Mouse (Mus musculus): Measurements from ENCODE around the gene Nav2. TPM values are rescaled to one million over a fixed set of nuclear protein-coding genes. Genes with fewer than 3 reads are reported as not detected.

Nav2 gene
- polyA plus RNA-seq, 1 experiment from 2014 or later = 23.0 TPM

- H3K4me1 ChIP-seq = no peaks in the 10 kb centered on the region
- no peaks in the 10 kb centered on the region for H3K27me3 ChIP-seq
- no peaks in the 10 kb centered on the region for H3K9me3 ChIP-seq
- WGBS = 87% methylated on average over 3 of the region's 3 CpGs
- no peak for ATAC-seq (ENCODE audit: low FRiP score, low read depth)
- H3K4me3 ChIP-seq = no peak overlapping the region
- H3K9ac ChIP-seq (replicated peaks) = no peak overlapping the region
- H3K36me3 ChIP-seq = peaks cover 46% of the 10 kb centered on the region
- H3K4me2 ChIP-seq (replicated peaks) = no peak overlapping the region
- no peak overlapping the region for H3K27ac ChIP-seq (replicated peaks)
Measured at GRCm38 (mm10) chr7:49599950-49600349, 691.4 kb downstream of the Nav2 start.

- no peak for ATAC-seq (ENCODE audit: low FRiP score, low read depth)
Measured at GRCm38 (mm10) chr7:49601191-49601975, 692.9 kb downstream of the Nav2 start.

GRCm38 (mm10) chr7:49604244-49604643 is 695.7 kb downstream of the Nav2 start:
- 93% methylated on average over 14 of the region's 14 CpGs for WGBS
- H3K36me3 ChIP-seq = peaks cover 31% of the 10 kb centered on the region
- no peak for ATAC-seq (ENCODE audit: low FRiP score, low read depth)

More at GRCm38 (mm10) chr7:49601191-49601975, 692.9 kb downstream of the Nav2 start:
- Histone ChIP-seq H3K4me2 (replicated peaks) (no peak overlapping the region), H3K27ac (replicated peaks) (no peak overlapping the region), H3K9me3 (no peaks in the 10 kb centered on the region), H3K27me3 (no peaks in the 10 kb centered on the region; the same call in 1 of the 2 replicates), H3K4me1 (no peaks in the 10 kb centered on the region), H3K4me3 (no peak overlapping the region), H3K9ac (replicated peaks) (no peak overlapping the region), H3K36me3 (peaks cover 45% of the 10 kb centered on the region)
- WGBS = 61% methylated on average over 13 of the region's 13 CpGs

DNA sequence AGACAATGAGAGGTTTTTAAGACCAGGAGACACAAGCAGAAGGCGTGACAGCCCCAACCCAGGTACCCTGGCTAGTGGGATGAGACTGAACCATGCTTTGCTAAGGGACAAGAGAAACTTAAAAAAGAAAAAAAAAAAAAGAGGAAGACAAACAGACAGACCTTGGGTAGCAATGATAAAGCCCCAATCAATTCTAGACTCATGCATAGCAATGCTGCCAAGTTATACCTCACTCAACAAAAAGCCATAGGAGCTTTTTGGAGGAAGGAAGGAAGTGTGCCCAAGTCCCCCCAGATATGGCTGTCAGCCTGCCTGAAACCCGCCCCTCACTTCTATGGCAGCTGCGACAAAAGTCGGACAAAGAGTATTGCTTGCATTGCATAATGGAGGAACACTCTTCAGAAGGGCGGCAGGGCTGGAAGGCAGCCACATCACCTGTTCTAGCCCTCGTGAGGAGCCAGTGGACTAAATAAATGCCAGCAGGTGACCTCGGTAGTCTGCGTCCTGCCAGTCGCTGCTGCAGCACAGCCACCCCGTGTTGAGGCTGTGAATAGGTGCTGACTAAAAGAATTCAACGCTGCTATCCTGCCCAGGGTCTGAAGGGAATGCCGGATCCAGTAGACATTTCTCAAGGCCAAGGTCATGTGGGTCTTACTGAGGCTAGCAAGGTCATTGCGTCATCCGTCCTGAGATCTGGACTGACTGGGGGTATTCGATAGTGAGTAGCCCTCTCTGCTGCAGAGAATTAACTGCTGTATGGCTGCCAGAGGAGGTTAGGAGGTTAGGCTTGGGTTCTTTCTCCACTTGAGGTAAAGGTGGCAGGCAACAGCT is 696.7 kb downstream of the Nav2 start:
- H3K9ac ChIP-seq (replicated peaks) = no peak overlapping the region
- H3K4me3 ChIP-seq = no peak overlapping the region
- no peak overlapping the region for H3K27ac ChIP-seq (replicated peaks)
- H3K9me3 ChIP-seq = no peaks in the 10 kb centered on the region
- H3K27me3 ChIP-seq = no peaks in the 10 kb centered on the region; the same call in 1 of the 2 replicates
- 93% methylated on average over 15 of the region's 15 CpGs for WGBS
- no peak overlapping the region for H3K4me2 ChIP-seq (replicated peaks)
- ATAC-seq (ENCODE audit: low FRiP score, low read depth) = no peak
- H3K36me3 ChIP-seq = peaks cover 22% of the 10 kb centered on the region
- no peaks in the 10 kb centered on the region for H3K4me1 ChIP-seq

More at GRCm38 (mm10) chr7:49604244-49604643, 695.7 kb downstream of the Nav2 start:
- Histone ChIP-seq H3K9me3 (no peaks in the 10 kb centered on the region), H3K9ac (replicated peaks) (no peak overlapping the region), H3K4me2 (replicated peaks) (no peak overlapping the region), H3K4me3 (no peak overlapping the region), H3K27me3 (no peaks in the 10 kb centered on the region; the same call in 1 of the 2 replicates), H3K27ac (replicated peaks) (no peak overlapping the region), H3K4me1 (no peaks in the 10 kb centered on the region)

DNA sequence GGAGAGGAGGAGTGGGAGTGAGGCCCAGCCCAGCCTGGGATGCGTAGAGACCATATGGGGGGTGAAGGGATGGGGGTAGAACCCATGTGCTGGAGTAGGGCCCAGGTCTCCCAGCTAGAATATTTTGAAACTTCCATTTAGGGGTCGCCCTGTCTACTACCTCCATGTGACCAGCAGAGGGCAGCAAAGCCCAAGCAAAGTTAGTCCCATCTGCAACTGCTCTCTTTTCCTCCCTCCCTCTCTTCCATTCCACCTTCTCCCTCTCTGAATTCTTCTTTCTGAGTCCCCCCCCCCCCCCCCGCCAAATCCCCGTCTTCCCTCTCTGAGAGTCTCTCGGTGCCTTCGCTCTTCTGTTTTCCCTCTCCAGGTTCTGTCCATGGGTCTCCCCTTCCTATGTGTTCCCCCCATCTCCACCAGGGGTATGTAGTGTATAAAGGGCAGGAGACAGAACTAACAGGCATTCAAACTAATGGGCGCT is 707.8 kb downstream of the Nav2 start:
- H3K36me3 ChIP-seq = no peaks in the 10 kb centered on the region
- H3K4me2 ChIP-seq (replicated peaks) = peak overlapping the region; percentile 38
- H3K4me1 ChIP-seq = no peaks in the 10 kb centered on the region
- peaks cover 75% of the 10 kb centered on the region for H3K27me3 ChIP-seq
- H3K9ac ChIP-seq (replicated peaks) = no peak overlapping the region
- ATAC-seq (ENCODE audit: low FRiP score, low read depth) = peak; percentile 79
- 7% methylated on average over 6 of the region's 7 CpGs for WGBS
- H3K4me3 ChIP-seq = no peak overlapping the region
- H3K9me3 ChIP-seq = no peaks in the 10 kb centered on the region
- no peak overlapping the region for H3K27ac ChIP-seq (replicated peaks)

- Histone ChIP-seq H3K4me2 (replicated peaks) (no peak overlapping the region), H3K9me3 (no peaks in the 10 kb centered on the region), H3K36me3 (no peaks in the 10 kb centered on the region), H3K27ac (replicated peaks) (no peak overlapping the region), H3K9ac (replicated peaks) (no peak overlapping the region), H3K4me1 (no peaks in the 10 kb centered on the region), H3K27me3 (peaks cover 81% of the 10 kb centered on the region), H3K4me3 (no peak overlapping the region)
- WGBS = 79% methylated on average over 4 of the region's 4 CpGs
- ATAC-seq (ENCODE audit: low FRiP score, low read depth) = 0 out of 2 replicates have a peak, but pooled peaks have one; percentile 44
Measured at GRCm38 (mm10) chr7:49617087-49617486, 708.6 kb downstream of the Nav2 start.

- H3K27me3 ChIP-seq = peaks cover 88% of the 10 kb centered on the region
- no peak overlapping the region for H3K4me2 ChIP-seq (replicated peaks)
- 95% methylated on average over 1 of the region's 1 CpGs for WGBS
- no peaks in the 10 kb centered on the region for H3K9me3 ChIP-seq
- ATAC-seq (ENCODE audit: low FRiP score, low read depth) = no peak
- no peak overlapping the region for H3K4me3 ChIP-seq
- H3K27ac ChIP-seq (replicated peaks) = no peak overlapping the region
- no peaks in the 10 kb centered on the region for H3K36me3 ChIP-seq
- no peaks in the 10 kb centered on the region for H3K4me1 ChIP-seq
- no peak overlapping the region for H3K9ac ChIP-seq (replicated peaks)
Measured at GRCm38 (mm10) chr7:49620160-49620559, 711.6 kb downstream of the Nav2 start.

- ATAC-seq (ENCODE audit: low FRiP score, low read depth) = no peak
- Histone ChIP-seq H3K4me2 (replicated peaks) (peak overlapping the region; percentile 56), H3K27me3 (peaks cover 85% of the 10 kb centered on the region), H3K27ac (replicated peaks) (no peak overlapping the region; the same call in 1 of the 2 replicates), H3K4me1 (peaks cover 39% of the 10 kb centered on the region), H3K4me3 (peak overlapping the region; percentile 52), H3K9me3 (no peaks in the 10 kb centered on the region), H3K9ac (replicated peaks) (peak overlapping the region; percentile 52; the same call in 1 of the 2 replicates), H3K36me3 (peaks cover 10% of the 10 kb centered on the region)
- 28% methylated on average over 9 of the region's 9 CpGs for whole genome bisulfite sequencing
Measured at GRCm38 (mm10) chr7:49631885-49632284, 723.4 kb downstream of the Nav2 start.

- peak overlapping the region; percentile 52; the same call in 1 of the 2 replicates for H3K9ac ChIP-seq (replicated peaks)
- peak overlapping the region; percentile 52 for H3K4me3 ChIP-seq
- H3K27me3 ChIP-seq = peaks cover 84% of the 10 kb centered on the region
- ATAC-seq (ENCODE audit: low FRiP score, low read depth) = no peak
- peak overlapping the region; percentile 67 for H3K27ac ChIP-seq (replicated peaks)
- peaks cover 10% of the 10 kb centered on the region for H3K36me3 ChIP-seq
- 14% methylated on average over 24 of the region's 24 CpGs for WGBS
- peaks cover 44% of the 10 kb centered on the region for H3K4me1 ChIP-seq
- H3K4me2 ChIP-seq (replicated peaks) = peak overlapping the region; percentile 56
- no peaks in the 10 kb centered on the region for H3K9me3 ChIP-seq
Measured at GRCm38 (mm10) chr7:49632391-49632790, 723.9 kb downstream of the Nav2 start.

GRCm38 (mm10) chr7:49633375-49633956 is 725.0 kb downstream of the Nav2 start:
- Histone ChIP-seq H3K36me3 (peaks cover 10% of the 10 kb centered on the region), H3K9ac (replicated peaks) (peak overlapping the region; percentile 52), H3K4me2 (replicated peaks) (peak overlapping the region; percentile 56), H3K4me3 (peak overlapping the region; percentile 52), H3K27ac (replicated peaks) (peak overlapping the region; percentile 67), H3K9me3 (no peaks in the 10 kb centered on the region), H3K27me3 (peaks cover 82% of the 10 kb centered on the region), H3K4me1 (peaks cover 53% of the 10 kb centered on the region)
- no peak for ATAC-seq (ENCODE audit: low FRiP score, low read depth)
- WGBS = under 1% methylated on average over 33 of the region's 33 CpGs

- peak overlapping the region; percentile 68 for H3K9ac ChIP-seq (replicated peaks)
Measured at GRCm38 (mm10) chr7:49634291-49635073, 726.0 kb downstream of the Nav2 start.

More at GRCm38 (mm10) chr7:49634291-49635073, 726.0 kb downstream of the Nav2 start:
- Histone ChIP-seq H3K27me3 (peaks cover 83% of the 10 kb centered on the region), H3K4me1 (peaks cover 63% of the 10 kb centered on the region), H3K9me3 (no peaks in the 10 kb centered on the region), H3K4me3 (peak overlapping the region; percentile 52), H3K4me2 (replicated peaks) (peak overlapping the region; percentile 56), H3K27ac (replicated peaks) (peak overlapping the region; percentile 76), H3K36me3 (peaks cover 10% of the 10 kb centered on the region)
- under 1% methylated on average over 26 of the region's 26 CpGs for WGBS
- ATAC-seq (ENCODE audit: low FRiP score, low read depth) = no peak

Data from midbrain, embryonic 12.5 days (tissue).